Mouse (Mus musculus): ENCODE data around the gene Clcnka. TPM values are rescaled to one million over a fixed set of nuclear protein-coding genes. Genes with fewer than 3 reads are reported as not detected.

The Clcnka gene
- polyA plus RNA-seq, 1 experiment from 2014 or later: not detected

DNA sequence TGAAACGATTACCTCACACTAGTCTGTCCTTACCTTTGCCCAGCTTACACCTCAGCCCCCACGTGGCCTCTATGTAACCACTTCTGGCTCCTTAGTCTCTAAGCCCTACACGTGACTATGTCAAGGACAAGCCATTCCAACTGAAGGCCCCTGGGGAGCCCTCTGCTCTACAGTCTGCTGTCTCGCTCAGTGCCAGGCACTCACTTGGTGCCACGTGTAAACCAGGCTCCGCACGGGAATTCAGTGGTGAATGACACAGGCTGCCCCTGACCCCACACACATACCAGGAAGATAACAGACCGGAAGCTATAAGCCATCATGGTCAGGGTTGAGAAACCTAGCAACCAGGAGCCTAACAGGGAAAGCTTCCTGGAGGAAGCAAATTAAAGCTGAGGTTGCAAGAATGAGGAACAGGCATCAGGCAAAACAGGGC lies 51.1 kb downstream of the Clcnka start:
- WGBS: 31% methylated on average over 8 of the region's 8 CpGs
- Histone ChIP-seq H3K4me3 (no peak overlapping the region), H3K9ac (no peak overlapping the region), H3K9me3 (no peaks in the 10 kb centered on the region), H3K4me1 (peaks cover 16% of the 10 kb centered on the region), H3K27me3 (replicated peaks) (0 out of 2 replicates have a peak, but pooled peaks cover 2% of the 10 kb centered on the region), H3K4me2 (no peak overlapping the region), H3K27ac (replicated peaks) (no peak overlapping the region), H3K36me3 (no peaks in the 10 kb centered on the region)
- ATAC-seq (ENCODE audit: extremely low read depth, insufficient number of reproducible peaks, low FRiP score, low TSS enrichment): peak; percentile 42; the same call in 1 of the 2 replicates

DNA sequence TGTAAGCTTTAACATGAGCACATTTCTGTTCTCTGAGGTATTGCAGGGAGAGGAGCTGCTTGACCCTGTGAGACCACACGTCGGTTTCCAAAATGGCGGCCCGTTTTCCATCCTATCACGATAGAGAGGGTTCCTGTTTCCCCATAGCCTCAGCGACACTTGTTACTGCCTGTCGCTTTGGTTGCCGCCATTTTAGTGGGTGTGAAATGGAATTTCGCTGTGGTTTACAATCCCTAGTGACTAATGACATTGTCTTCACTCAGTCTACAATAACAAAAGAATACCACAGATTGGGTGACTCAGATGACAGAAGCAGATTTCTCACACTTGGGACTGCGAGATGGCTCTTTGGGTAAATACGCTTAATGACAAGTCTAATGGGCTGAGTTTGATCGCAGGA lies 53.3 kb downstream of the Clcnka start:
- WGBS: 84% methylated on average over 12 of the region's 12 CpGs
- no peaks in the 10 kb centered on the region; the same call in 1 of the 2 replicates for H3K27me3 ChIP-seq (replicated peaks)

DNA sequence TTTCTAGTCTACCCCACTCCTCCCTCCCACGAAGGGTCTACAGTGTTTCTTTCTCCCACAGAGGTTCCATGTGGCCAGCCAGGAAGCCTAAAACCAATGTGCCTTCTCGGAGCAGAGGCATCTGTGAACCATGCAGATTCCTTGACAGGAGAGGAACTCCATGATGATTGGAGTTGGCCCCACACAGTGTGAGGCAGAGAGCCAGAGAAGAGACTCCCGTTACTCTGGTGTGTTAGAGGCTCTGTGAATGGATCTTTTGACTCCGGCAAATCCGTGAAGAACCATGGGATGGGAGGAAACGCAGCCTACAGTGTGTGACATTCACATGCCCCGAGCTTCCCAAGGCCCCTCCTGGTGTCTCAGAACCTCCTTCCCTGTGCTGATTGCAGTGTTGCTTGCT lies 55.0 kb downstream of the Clcnka start:
- no peak overlapping the region for H3K27ac ChIP-seq (replicated peaks)
- WGBS: 56% methylated on average over 7 of the region's 7 CpGs
- H3K4me3 ChIP-seq: no peak overlapping the region
- no peak for ATAC-seq (ENCODE audit: extremely low read depth, insufficient number of reproducible peaks, low FRiP score, low TSS enrichment)
- no peaks in the 10 kb centered on the region; the same call in 1 of the 2 replicates for H3K27me3 ChIP-seq (replicated peaks)
- no peaks in the 10 kb centered on the region for H3K36me3 ChIP-seq
- peaks cover 19% of the 10 kb centered on the region for H3K4me1 ChIP-seq
- no peaks in the 10 kb centered on the region for H3K9me3 ChIP-seq
- H3K4me2 ChIP-seq: no peak overlapping the region
- no peak overlapping the region for H3K9ac ChIP-seq

More for the DNA sequence above, 53.3 kb downstream of the Clcnka start:
- H3K4me2 ChIP-seq: no peak overlapping the region
- H3K9ac ChIP-seq: no peak overlapping the region
- no peak overlapping the region for H3K4me3 ChIP-seq
- no peaks in the 10 kb centered on the region for H3K9me3 ChIP-seq
- no peaks in the 10 kb centered on the region for H3K36me3 ChIP-seq
- peaks cover 14% of the 10 kb centered on the region for H3K4me1 ChIP-seq
- no peak overlapping the region for H3K27ac ChIP-seq (replicated peaks)
- ATAC-seq (ENCODE audit: extremely low read depth, insufficient number of reproducible peaks, low FRiP score, low TSS enrichment): no peak

GRCm38 (mm10) chr4:141341477-141341876 lies 57.0 kb downstream of the Clcnka start:
- Histone ChIP-seq H3K9me3 (no peaks in the 10 kb centered on the region), H3K4me3 (no peak overlapping the region), H3K9ac (no peak overlapping the region), H3K27ac (replicated peaks) (no peak overlapping the region), H3K36me3 (no peaks in the 10 kb centered on the region), H3K4me2 (no peak overlapping the region), H3K27me3 (replicated peaks) (no peaks in the 10 kb centered on the region; the same call in 1 of the 2 replicates), H3K4me1 (peaks cover 19% of the 10 kb centered on the region)
- WGBS: 49% methylated on average over 7 of the region's 7 CpGs
- ATAC-seq (ENCODE audit: extremely low read depth, insufficient number of reproducible peaks, low FRiP score, low TSS enrichment): no peak

- Histone ChIP-seq H3K4me1 (peaks cover 41% of the 10 kb centered on the region), H3K4me3 (no peak overlapping the region), H3K27ac (replicated peaks) (no peak overlapping the region), H3K9me3 (no peaks in the 10 kb centered on the region), H3K27me3 (replicated peaks) (no peaks in the 10 kb centered on the region; the same call in 1 of the 2 replicates), H3K4me2 (no peak overlapping the region), H3K9ac (no peak overlapping the region), H3K36me3 (no peaks in the 10 kb centered on the region)
- 15% methylated on average over 1 of the region's 1 CpGs for WGBS
- no peak for ATAC-seq (ENCODE audit: extremely low read depth, insufficient number of reproducible peaks, low FRiP score, low TSS enrichment)
Observed at GRCm38 (mm10) chr4:141338853-141339252, 59.7 kb downstream of the Clcnka start.

- no peak overlapping the region for H3K4me3 ChIP-seq
- peak overlapping the region; percentile 8; the same call in 1 of the 2 replicates for H3K9ac ChIP-seq
- no peaks in the 10 kb centered on the region; the same call in 1 of the 2 replicates for H3K27me3 ChIP-seq (replicated peaks)
- H3K4me1 ChIP-seq: peaks cover 41% of the 10 kb centered on the region
- no peaks in the 10 kb centered on the region for H3K36me3 ChIP-seq
- H3K27ac ChIP-seq (replicated peaks): peak overlapping the region; percentile 17; the same call in 1 of the 2 replicates
- no peaks in the 10 kb centered on the region for H3K9me3 ChIP-seq
- no peak for ATAC-seq (ENCODE audit: extremely low read depth, insufficient number of reproducible peaks, low FRiP score, low TSS enrichment)
- no peak overlapping the region for H3K4me2 ChIP-seq
- WGBS: 35% methylated on average over 6 of the region's 6 CpGs
Observed at GRCm38 (mm10) chr4:141337986-141338385, 60.5 kb downstream of the Clcnka start.

DNA sequence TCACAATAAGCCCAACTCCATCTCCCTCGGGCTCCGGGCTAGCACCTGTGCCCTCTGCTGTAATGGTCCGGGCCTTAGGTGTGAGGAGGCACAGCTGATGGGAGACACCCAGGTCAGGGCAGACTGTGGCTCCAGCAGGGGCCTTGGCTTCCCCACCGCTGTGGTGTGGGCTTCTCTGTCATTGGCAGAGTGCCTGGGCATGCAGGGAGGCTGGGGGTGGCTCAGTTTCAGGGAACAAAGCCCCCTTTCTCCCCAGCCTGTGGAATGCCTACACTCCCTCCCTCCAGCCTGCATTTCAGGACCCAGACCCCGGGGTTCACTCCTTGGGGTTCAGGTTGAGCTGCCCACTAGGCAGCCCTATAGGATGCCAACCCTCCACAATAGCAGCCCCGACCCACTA lies 62.3 kb downstream of the Clcnka start:
- H3K4me3 ChIP-seq: no peak overlapping the region
- WGBS: 61% methylated on average over 6 of the region's 6 CpGs
- 0 out of 2 replicates have a peak overlapping the region, but pooled peaks have one; percentile 30 for H3K9ac ChIP-seq
- H3K27me3 ChIP-seq (replicated peaks): no peaks in the 10 kb centered on the region; the same call in 1 of the 2 replicates
- ATAC-seq (ENCODE audit: extremely low read depth, insufficient number of reproducible peaks, low FRiP score, low TSS enrichment): no peak
- no peaks in the 10 kb centered on the region for H3K36me3 ChIP-seq
- peaks cover 41% of the 10 kb centered on the region for H3K4me1 ChIP-seq
- H3K27ac ChIP-seq (replicated peaks): 0 out of 2 replicates have a peak overlapping the region, but pooled peaks have one; percentile 45
- H3K9me3 ChIP-seq: no peaks in the 10 kb centered on the region
- H3K4me2 ChIP-seq: no peak overlapping the region

DNA sequence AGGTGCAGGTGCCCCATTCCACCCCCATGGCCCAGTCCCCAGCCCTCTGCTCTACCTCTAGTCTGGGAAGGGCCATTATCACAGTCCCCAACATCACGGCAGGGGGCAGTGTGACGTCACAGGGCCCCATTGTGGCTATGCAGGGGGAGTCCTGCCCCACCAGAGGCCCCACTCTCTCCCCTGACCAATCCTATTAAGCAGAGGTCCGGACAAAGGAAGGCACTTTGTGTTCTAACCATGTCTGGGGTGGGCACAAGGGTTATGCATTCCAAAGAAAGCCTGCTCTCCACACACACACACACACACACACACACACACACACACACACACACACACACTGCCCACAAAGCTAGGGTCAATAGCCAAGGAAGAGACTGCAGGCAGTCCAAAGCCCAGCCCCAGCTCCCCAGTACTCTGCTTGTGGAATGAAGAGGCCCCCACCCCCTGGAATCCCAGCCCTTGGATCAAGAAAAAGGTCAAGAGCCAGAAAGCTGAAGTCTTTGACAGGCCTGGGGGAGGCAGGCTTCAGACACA lies 63.2 kb downstream of the Clcnka start:
- no peak overlapping the region for H3K4me3 ChIP-seq
- ATAC-seq (ENCODE audit: extremely low read depth, insufficient number of reproducible peaks, low FRiP score, low TSS enrichment): no peak
- H3K27ac ChIP-seq (replicated peaks): peak overlapping the region; percentile 45

DNA sequence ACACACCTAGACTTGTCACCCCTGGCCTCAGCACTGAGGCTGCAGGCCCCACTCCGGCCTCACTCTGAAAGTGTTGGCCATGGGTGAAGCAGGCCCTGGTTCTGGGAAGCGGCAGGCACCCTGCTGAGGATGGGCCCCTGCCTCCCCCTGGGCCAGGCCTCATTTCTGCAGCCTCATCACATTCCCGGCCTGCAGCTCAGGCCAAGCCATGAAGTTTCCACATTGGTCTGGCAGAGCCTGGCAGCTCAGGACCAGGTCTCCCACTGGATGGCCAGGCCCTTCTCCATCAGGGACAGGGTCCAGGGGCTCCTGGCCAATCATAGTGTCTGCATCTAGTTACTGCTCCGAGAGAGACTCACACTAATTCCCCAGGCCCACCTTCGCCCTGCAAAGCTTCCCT lies 63.8 kb downstream of the Clcnka start:
- no peak for ATAC-seq (ENCODE audit: extremely low read depth, insufficient number of reproducible peaks, low FRiP score, low TSS enrichment)
- Histone ChIP-seq H3K27ac (replicated peaks) (peak overlapping the region; percentile 45; the same call in 1 of the 2 replicates), H3K9ac (peak overlapping the region; percentile 59; the same call in 1 of the 2 replicates), H3K9me3 (no peaks in the 10 kb centered on the region), H3K27me3 (replicated peaks) (no peaks in the 10 kb centered on the region), H3K36me3 (no peaks in the 10 kb centered on the region), H3K4me2 (no peak overlapping the region), H3K4me3 (no peak overlapping the region), H3K4me1 (peaks cover 41% of the 10 kb centered on the region)
- WGBS: 58% methylated on average over 5 of the region's 5 CpGs

More for the DNA sequence above, 63.2 kb downstream of the Clcnka start:
- Histone ChIP-seq H3K27me3 (replicated peaks) (no peaks in the 10 kb centered on the region; the same call in 1 of the 2 replicates), H3K9ac (peak overlapping the region; percentile 59), H3K36me3 (no peaks in the 10 kb centered on the region), H3K4me1 (peaks cover 41% of the 10 kb centered on the region), H3K4me2 (no peak overlapping the region), H3K9me3 (no peaks in the 10 kb centered on the region)
- WGBS: 8% methylated on average over 3 of the region's 3 CpGs

Small RNA genes lying within 50 kb of the gene (microRNA-seq; reads per million reads assigned to microRNA genes)
- not detected for gene Gm25690

Other genes with a start within 250 kb of the Clcnka start
- 2.3 and 3.0 TPM in 2 replicates for gene Rsg1, start 184.8 kb downstream of the Clcnka start, polyA plus RNA-seq (2015; fragmentation: Nextera tagmentation; extraction: Ambion mirVana)
- gene Arhgef19, start 159.2 kb downstream of the Clcnka start, polyA plus RNA-seq (2015; fragmentation: Nextera tagmentation; extraction: Ambion mirVana): 2.2 and 3.1 TPM in 2 replicates
- gene Epha2, start 97.5 kb downstream of the Clcnka start, polyA plus RNA-seq (2015; fragmentation: Nextera tagmentation; extraction: Ambion mirVana): 4.0 and 4.3 TPM in 2 replicates
- 1.2 TPM in 2 replicates for gene Fam131c, start 30.5 kb downstream of the Clcnka start, polyA plus RNA-seq (2015; fragmentation: Nextera tagmentation; extraction: Ambion mirVana)
- gene Clcnkb, start 17.3 kb upstream of the Clcnka start, polyA plus RNA-seq (2015; fragmentation: Nextera tagmentation; extraction: Ambion mirVana): 0.79 and 0.99 TPM in 2 replicates
- 183 and 184 TPM in 2 replicates for gene Hspb7, start 22.1 kb upstream of the Clcnka start, polyA plus RNA-seq (2015; fragmentation: Nextera tagmentation; extraction: Ambion mirVana)
- gene Srarp, start 37.4 kb upstream of the Clcnka start, polyA plus RNA-seq (2015; fragmentation: Nextera tagmentation; extraction: Ambion mirVana): not detected in 2 replicates
- gene Zbtb17, start 45.9 kb upstream of the Clcnka start, polyA plus RNA-seq (2015; fragmentation: Nextera tagmentation; extraction: Ambion mirVana): 23.3 and 23.4 TPM in 2 replicates
- gene Spen, start 139.9 kb upstream of the Clcnka start, polyA plus RNA-seq (2015; fragmentation: Nextera tagmentation; extraction: Ambion mirVana): 5.1 and 6.6 TPM in 2 replicates
- 55.3 and 55.9 TPM in 2 replicates for gene Fblim1, start 207.4 kb upstream of the Clcnka start, polyA plus RNA-seq (2015; fragmentation: Nextera tagmentation; extraction: Ambion mirVana)
- 0.44 and 0.62 TPM in 2 replicates for gene Tmem82, start 219.9 kb upstream of the Clcnka start, polyA plus RNA-seq (2015; fragmentation: Nextera tagmentation; extraction: Ambion mirVana)
- gene Slc25a34, start 225.1 kb upstream of the Clcnka start, polyA plus RNA-seq (2015; fragmentation: Nextera tagmentation; extraction: Ambion mirVana): 0.37 and 0.49 TPM in 2 replicates